Mouse (Mus musculus): ENCODE measurements around the gene Wbp4. TPM values are rescaled to one million over a fixed set of nuclear protein-coding genes. Genes with fewer than 3 reads are reported as not detected.
"Not testable (repeated sequence)": the region's sequence is repeated elsewhere in the genome, so short reads cannot be mapped to it uniquely, and the experiment has no call there.

Gene Wbp4
- total RNA-seq, 2 experiments from 2014 or later, result 19.3 to 25.7 TPM

GRCm38 (mm10) chr14:79480624-79481338 lies 539 bp downstream of the Wbp4 start, which contains the start of gene Elf1:
Gene Elf1 (plus strand): TSS chr14:79481194.
- peak within 1 kb of the TSS; percentile 100 for H3K27ac ChIP-seq
- DNase-seq, result peak; percentile 98
- TF ChIP-seq CTCF (IDR thresholded peaks at IDR 0.05), result peak; percentile 23
- H3K4me3 ChIP-seq, result peak within 1 kb of the TSS; percentile 100
- intact Hi-C loops (cut with DNase I), result loop anchor here (2.0 to 5.0 kb wide), 2 partner anchors 88 to 108 kb away; partner anchors contain the start of gene Naa16

GRCm38 (mm10) chr14:79473384-79473783 lies 7.9 kb downstream of the Wbp4 start:
- TF ChIP-seq CTCF (IDR thresholded peaks at IDR 0.05), result no peak
- Histone ChIP-seq H3K27ac (no peak overlapping the region), H3K4me3 (no peak overlapping the region)
- DNase-seq, result no peak
- intact Hi-C loops (cut with DNase I), result no loop called here

GRCm38 (mm10) chr14:79467621-79468020 lies 13.7 kb downstream of the Wbp4 start:
- peak; percentile 82 for TF ChIP-seq CTCF (IDR thresholded peaks at IDR 0.05)

GRCm38 (mm10) chr14:79465623-79466022 lies 15.7 kb downstream of the Wbp4 start:
- intact Hi-C loops (cut with DNase I), result loop anchor here (5.0 kb wide), 1 partner anchor 343 kb away; no protein-coding TSS in a partner anchor
- no peak for TF ChIP-seq CTCF (IDR thresholded peaks at IDR 0.05)
- DNase-seq, result no peak
- H3K27ac ChIP-seq, result no peak overlapping the region
- H3K4me3 ChIP-seq, result no peak overlapping the region

More at GRCm38 (mm10) chr14:79467621-79468020, 13.7 kb downstream of the Wbp4 start:
- H3K4me3 ChIP-seq, result no peak overlapping the region
- DNase-seq, result peak; percentile 71
- H3K27ac ChIP-seq, result no peak overlapping the region
- intact Hi-C loops (cut with DNase I), result loop anchor here (2.0 to 5.0 kb wide), 2 partner anchors 71 to 345 kb away; partner anchors contain the start of gene Mtrf1

DNA sequence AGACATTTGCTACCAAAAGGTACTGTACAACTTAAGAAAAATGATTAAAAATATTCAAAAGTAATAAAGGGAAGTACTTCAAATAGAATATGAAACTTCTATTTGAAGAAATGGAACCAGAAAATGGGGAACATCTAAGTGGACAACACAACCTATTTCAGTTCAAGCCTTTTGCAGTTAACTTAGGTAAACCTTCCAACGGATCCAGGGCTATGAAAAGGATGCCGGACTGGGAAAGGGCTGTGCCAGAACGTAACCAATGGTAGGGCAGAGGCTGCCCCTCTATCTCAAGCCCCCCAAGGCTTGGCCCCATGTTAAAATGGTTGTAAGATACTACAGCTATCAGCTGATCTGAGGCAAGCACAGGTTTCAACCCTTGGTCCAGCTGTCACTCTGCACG lies 20.3 kb downstream of the Wbp4 start:
- no peak for TF ChIP-seq CTCF (IDR thresholded peaks at IDR 0.05)
- Histone ChIP-seq H3K27ac (no peak overlapping the region), H3K4me3 (no peak overlapping the region)
- no peak for DNase-seq
- intact Hi-C loops (cut with DNase I), result no loop called here

- no peak for TF ChIP-seq CTCF (IDR thresholded peaks at IDR 0.05)
- no peak for DNase-seq
- no peak overlapping the region for H3K27ac ChIP-seq
- H3K4me3 ChIP-seq, result no peak overlapping the region
- intact Hi-C loops (cut with DNase I), result no loop called here
These were observed 20.9 kb downstream of the Wbp4 start for GRCm38 (mm10) chr14:79460401-79460800.

DNA sequence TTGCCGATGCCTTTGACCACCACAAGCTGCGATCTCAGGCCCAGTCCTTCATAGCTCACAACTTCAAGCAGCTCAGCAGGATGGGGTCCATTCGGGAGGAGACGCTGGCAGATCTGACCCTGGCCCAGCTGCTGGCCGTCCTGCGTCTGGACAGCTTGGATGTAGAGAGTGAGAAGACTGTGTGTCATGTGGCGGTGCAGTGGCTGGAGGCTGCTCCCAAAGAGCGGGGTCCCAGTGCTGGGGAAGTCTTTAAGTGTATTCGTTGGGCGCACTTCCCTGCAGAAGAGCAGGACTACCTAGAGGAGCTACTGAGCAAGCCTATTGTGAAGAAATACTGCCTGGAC lies 28.8 kb downstream of the Wbp4 start:
- intact Hi-C loops (cut with DNase I), result not testable (repeated sequence)

GRCm38 (mm10) chr14:79451681-79452590 lies 29.4 kb downstream of the Wbp4 start, which contains the start of gene Kbtbd6:
Gene Kbtbd6 (plus strand): TSS chr14:79451835.
- intact Hi-C loops (cut with DNase I), result not testable (repeated sequence)
- peak within 1 kb of the TSS; percentile 69 for H3K27ac ChIP-seq
- H3K4me3 ChIP-seq, result peak within 1 kb of the TSS; percentile 73
- peak; percentile 80 for DNase-seq

More for the DNA sequence above, 28.8 kb downstream of the Wbp4 start:
- not testable (repeated sequence) for DNase-seq, H3K27ac ChIP-seq, H3K4me3 ChIP-seq

GRCm38 (mm10) chr14:79445055-79445620 lies 36.2 kb downstream of the Wbp4 start:
- no peak overlapping the region for H3K4me3 ChIP-seq
- no peak for TF ChIP-seq CTCF (IDR thresholded peaks at IDR 0.05)
- H3K27ac ChIP-seq, result no peak overlapping the region
- DNase-seq, result no peak
- intact Hi-C loops (cut with DNase I), result no loop called here

GRCm38 (mm10) chr14:79444601-79445000 lies 36.7 kb downstream of the Wbp4 start:
- Histone ChIP-seq H3K27ac (no peak overlapping the region), H3K4me3 (no peak overlapping the region)
- DNase-seq, result no peak
- TF ChIP-seq CTCF (IDR thresholded peaks at IDR 0.05), result no peak
- intact Hi-C loops (cut with DNase I), result no loop called here

DNA sequence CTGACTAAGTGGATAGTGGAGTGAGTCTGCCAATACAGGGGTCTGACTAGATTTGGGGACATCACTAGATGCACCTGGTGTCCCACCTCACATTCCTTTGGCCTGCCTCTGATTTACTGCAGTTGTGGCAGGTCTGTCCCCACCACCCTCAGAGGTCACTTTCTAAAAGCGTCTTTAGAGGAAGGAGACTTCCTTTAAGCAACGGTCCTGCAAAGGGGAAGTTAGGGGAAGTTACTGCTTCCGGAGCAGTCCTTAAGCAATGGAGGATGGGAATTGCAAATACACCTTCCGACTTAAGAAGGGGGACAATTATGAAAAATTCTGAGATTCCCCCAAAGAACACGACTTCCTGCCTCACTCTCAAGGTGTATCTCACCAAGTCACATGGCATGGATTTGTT lies 39.9 kb downstream of the Wbp4 start:
- intact Hi-C loops (cut with DNase I), result no loop called here
- no peak for TF ChIP-seq CTCF (IDR thresholded peaks at IDR 0.05)
- DNase-seq, result no peak
- H3K4me3 ChIP-seq, result no peak overlapping the region
- H3K27ac ChIP-seq, result no peak overlapping the region

- intact Hi-C loops (cut with DNase I), result no loop called here
- no peak for TF ChIP-seq CTCF (IDR thresholded peaks at IDR 0.05)
- DNase-seq, result no peak
- Histone ChIP-seq H3K4me3 (no peak overlapping the region), H3K27ac (no peak overlapping the region)
These were observed 40.7 kb downstream of the Wbp4 start for GRCm38 (mm10) chr14:79440655-79441054.

- no peak overlapping the region for H3K4me3 ChIP-seq
- no peak overlapping the region for H3K27ac ChIP-seq
- no peak for TF ChIP-seq CTCF (IDR thresholded peaks at IDR 0.05)
- no peak for DNase-seq
- intact Hi-C loops (cut with DNase I), result no loop called here
These were observed 47.3 kb downstream of the Wbp4 start for GRCm38 (mm10) chr14:79434068-79434467.

GRCm38 (mm10) chr14:79426730-79427365 lies 54.5 kb downstream of the Wbp4 start:
- intact Hi-C loops (cut with DNase I), result not testable (repeated sequence)
- DNase-seq, result peak; percentile 31
- H3K27ac ChIP-seq, result peak overlapping the region; percentile 92
- H3K4me3 ChIP-seq, result peak overlapping the region; percentile 83
